Mouse (Mus musculus): ENCODE results near the gene Cstad.

DNA sequence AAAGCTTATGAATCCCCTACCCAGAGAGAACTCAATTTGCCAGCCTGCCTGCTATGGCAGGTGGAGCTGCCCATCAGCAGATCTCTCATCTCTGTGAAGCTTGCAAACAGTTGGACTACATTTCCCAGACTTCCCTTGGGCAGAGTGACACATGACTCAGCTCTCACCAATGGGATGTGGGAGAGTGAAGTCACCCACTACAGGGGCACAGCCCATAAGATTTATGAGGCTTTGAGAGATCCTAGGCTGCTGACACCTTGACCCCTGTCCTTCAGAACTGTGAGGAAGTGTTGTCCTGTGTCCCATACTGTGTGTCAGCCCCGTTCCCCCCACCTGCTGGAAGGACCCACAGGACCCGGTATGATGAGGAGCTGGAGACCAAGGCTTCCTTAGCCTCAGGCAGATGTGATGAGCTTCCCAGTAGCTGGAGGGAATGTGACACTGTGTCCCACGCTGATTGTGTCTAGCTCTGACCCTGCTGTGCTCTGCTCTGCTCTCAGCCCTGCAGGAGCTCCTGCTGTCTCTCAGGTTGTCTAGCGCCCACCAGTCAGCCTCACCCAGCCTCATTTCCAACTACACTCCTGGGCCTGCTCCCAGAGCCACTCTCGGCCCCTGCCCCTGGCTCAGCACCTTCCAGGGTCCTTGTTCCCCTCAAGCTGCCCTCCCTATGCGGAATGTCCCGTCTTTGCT lies 40.8 kb upstream of the Cstad start:
- TF ChIP-seq POLR2A (IDR thresholded peaks at IDR 0.05; ENCODE audit: control insufficient read depth, low read depth, low read length) (no peak), CTCF (IDR thresholded peaks at IDR 0.05; ENCODE audit: control insufficient read depth, insufficient read depth, insufficient replicate concordance, low read depth, low read length) (no peak)
